Mouse (Mus musculus): Measurements from ENCODE around the gene Sugp2. TPM values are rescaled to one million over a fixed set of nuclear protein-coding genes. Genes with fewer than 3 reads are reported as not detected.

Gene Sugp2
- polyA plus RNA-seq (2015; fragmentation: Nextera tagmentation; extraction: Ambion mirVana): 77.3 and 80.5 TPM in 2 replicates

- peaks cover 46% of the 10 kb centered on the region for H3K36me3 ChIP-seq
- ATAC-seq (ENCODE audit: low FRiP score): peak; percentile 96
Observed at GRCm38 (mm10) chr8:70234080-70234780, at the start of gene Sugp2, which contains the start of gene Armc6. Gene Sugp2, plus strand, starts transcription at chr8:70234226. Gene Armc6, minus strand, starts transcription at chr8:70234466.

GRCm38 (mm10) chr8:70188707-70189106, 45.3 kb upstream of the Sugp2 start:
- 78% methylated on average over 7 of the region's 7 CpGs for WGBS
- Histone ChIP-seq H3K4me2 (no peak overlapping the region), H3K4me1 (no peaks in the 10 kb centered on the region), H3K27me3 (replicated peaks) (no peaks in the 10 kb centered on the region), H3K9ac (replicated peaks) (no peak overlapping the region), H3K9me3 (replicated peaks) (no peaks in the 10 kb centered on the region), H3K36me3 (peaks cover 42% of the 10 kb centered on the region), H3K4me3 (replicated peaks) (no peak overlapping the region), H3K27ac (replicated peaks) (no peak overlapping the region)
- no peak for ATAC-seq (ENCODE audit: low FRiP score)

More at GRCm38 (mm10) chr8:70234080-70234780, at the start of gene Sugp2, which contains the start of gene Armc6:
- Histone ChIP-seq H3K27me3 (replicated peaks) (no peaks in the 10 kb centered on the region), H3K9ac (replicated peaks) (peak within 1 kb of the TSS; percentile 92), H3K4me1 (peaks cover 44% of the 10 kb centered on the region), H3K27ac (replicated peaks) (peak within 1 kb of the TSS; percentile 98), H3K4me2 (peak within 1 kb of the TSS; percentile 86), H3K4me3 (replicated peaks) (peak within 1 kb of the TSS; percentile 94), H3K9me3 (replicated peaks) (no peaks in the 10 kb centered on the region)
- under 1% methylated on average over 65 of the region's 67 CpGs for WGBS

GRCm38 (mm10) chr8:70193238-70193637, 40.8 kb upstream of the Sugp2 start:
- WGBS: 54% methylated on average over 5 of the region's 5 CpGs
- no peaks in the 10 kb centered on the region for H3K27me3 ChIP-seq (replicated peaks)
- H3K36me3 ChIP-seq: peaks cover 32% of the 10 kb centered on the region
- H3K4me1 ChIP-seq: peaks cover 5% of the 10 kb centered on the region; the same call in 1 of the 2 replicates
- no peak overlapping the region for H3K4me2 ChIP-seq
- no peak overlapping the region for H3K9ac ChIP-seq (replicated peaks)
- H3K27ac ChIP-seq (replicated peaks): no peak overlapping the region
- H3K4me3 ChIP-seq (replicated peaks): no peak overlapping the region
- ATAC-seq (ENCODE audit: low FRiP score): no peak
- no peaks in the 10 kb centered on the region for H3K9me3 ChIP-seq (replicated peaks)

GRCm38 (mm10) chr8:70194191-70194590, 39.8 kb upstream of the Sugp2 start:
- peaks cover 25% of the 10 kb centered on the region for H3K36me3 ChIP-seq
- no peak for ATAC-seq (ENCODE audit: low FRiP score)
- H3K4me3 ChIP-seq (replicated peaks): no peak overlapping the region
- no peak overlapping the region for H3K4me2 ChIP-seq
- H3K4me1 ChIP-seq: peaks cover 5% of the 10 kb centered on the region; the same call in 1 of the 2 replicates
- no peak overlapping the region for H3K9ac ChIP-seq (replicated peaks)
- H3K27me3 ChIP-seq (replicated peaks): no peaks in the 10 kb centered on the region
- no peak overlapping the region for H3K27ac ChIP-seq (replicated peaks)
- H3K9me3 ChIP-seq (replicated peaks): no peaks in the 10 kb centered on the region
- 83% methylated on average over 3 of the region's 3 CpGs for WGBS

GRCm38 (mm10) chr8:70195762-70196161, 38.3 kb upstream of the Sugp2 start:
- no peak for ATAC-seq (ENCODE audit: low FRiP score)

GRCm38 (mm10) chr8:70197603-70198002, 36.4 kb upstream of the Sugp2 start:
- Histone ChIP-seq H3K9ac (replicated peaks) (no peak overlapping the region), H3K27me3 (replicated peaks) (no peaks in the 10 kb centered on the region), H3K27ac (replicated peaks) (no peak overlapping the region), H3K4me3 (replicated peaks) (no peak overlapping the region), H3K4me1 (peaks cover 9% of the 10 kb centered on the region; the same call in 1 of the 2 replicates), H3K36me3 (peaks cover 4% of the 10 kb centered on the region), H3K4me2 (no peak overlapping the region), H3K9me3 (replicated peaks) (no peaks in the 10 kb centered on the region)
- no peak for ATAC-seq (ENCODE audit: low FRiP score)
- WGBS: 48% methylated on average over 7 of the region's 7 CpGs

More at GRCm38 (mm10) chr8:70195762-70196161, 38.3 kb upstream of the Sugp2 start:
- Histone ChIP-seq H3K4me3 (replicated peaks) (no peak overlapping the region), H3K36me3 (peaks cover 15% of the 10 kb centered on the region), H3K9me3 (replicated peaks) (no peaks in the 10 kb centered on the region), H3K27ac (replicated peaks) (no peak overlapping the region), H3K4me1 (peaks cover 9% of the 10 kb centered on the region; the same call in 1 of the 2 replicates), H3K9ac (replicated peaks) (no peak overlapping the region), H3K27me3 (replicated peaks) (no peaks in the 10 kb centered on the region), H3K4me2 (no peak overlapping the region)
- WGBS: 80% methylated on average over 2 of the region's 2 CpGs

- 77% methylated on average over 5 of the region's 5 CpGs for WGBS
- Histone ChIP-seq H3K9me3 (replicated peaks) (no peaks in the 10 kb centered on the region), H3K27me3 (replicated peaks) (no peaks in the 10 kb centered on the region), H3K4me1 (peaks cover 9% of the 10 kb centered on the region; the same call in 1 of the 2 replicates), H3K36me3 (no peaks in the 10 kb centered on the region), H3K9ac (replicated peaks) (no peak overlapping the region), H3K4me3 (replicated peaks) (no peak overlapping the region), H3K27ac (replicated peaks) (no peak overlapping the region), H3K4me2 (no peak overlapping the region)
- no peak; the same call in 1 of the 2 replicates for ATAC-seq (ENCODE audit: low FRiP score)
Observed at GRCm38 (mm10) chr8:70200098-70200681, 33.8 kb upstream of the Sugp2 start.

- Histone ChIP-seq H3K27ac (replicated peaks) (no peak overlapping the region), H3K4me3 (replicated peaks) (no peak overlapping the region), H3K36me3 (no peaks in the 10 kb centered on the region), H3K9me3 (replicated peaks) (no peaks in the 10 kb centered on the region), H3K4me1 (peaks cover 9% of the 10 kb centered on the region; the same call in 1 of the 2 replicates), H3K4me2 (no peak overlapping the region), H3K9ac (replicated peaks) (no peak overlapping the region), H3K27me3 (replicated peaks) (no peaks in the 10 kb centered on the region)
- 87% methylated on average over 3 of the region's 3 CpGs for WGBS
- ATAC-seq (ENCODE audit: low FRiP score): no peak
Observed at GRCm38 (mm10) chr8:70201417-70201816, 32.6 kb upstream of the Sugp2 start.

GRCm38 (mm10) chr8:70203072-70203471, 31.0 kb upstream of the Sugp2 start:
- Histone ChIP-seq H3K4me2 (no peak overlapping the region), H3K9ac (replicated peaks) (no peak overlapping the region), H3K36me3 (no peaks in the 10 kb centered on the region), H3K9me3 (replicated peaks) (no peaks in the 10 kb centered on the region), H3K27me3 (replicated peaks) (no peaks in the 10 kb centered on the region), H3K4me1 (peaks cover 6% of the 10 kb centered on the region; the same call in 1 of the 2 replicates), H3K27ac (replicated peaks) (no peak overlapping the region), H3K4me3 (replicated peaks) (no peak overlapping the region)
- no peak for ATAC-seq (ENCODE audit: low FRiP score)
- 70% methylated on average over 4 of the region's 4 CpGs for WGBS

- WGBS: 69% methylated on average over 1 of the region's 1 CpGs
- no peak for ATAC-seq (ENCODE audit: low FRiP score)
- H3K36me3 ChIP-seq: no peaks in the 10 kb centered on the region
- no peak overlapping the region for H3K4me2 ChIP-seq
- H3K9ac ChIP-seq (replicated peaks): no peak overlapping the region
- H3K27me3 ChIP-seq (replicated peaks): no peaks in the 10 kb centered on the region
- peaks cover 5% of the 10 kb centered on the region; the same call in 1 of the 2 replicates for H3K4me1 ChIP-seq
- no peak overlapping the region for H3K27ac ChIP-seq (replicated peaks)
- no peaks in the 10 kb centered on the region for H3K9me3 ChIP-seq (replicated peaks)
- no peak overlapping the region for H3K4me3 ChIP-seq (replicated peaks)
Observed at GRCm38 (mm10) chr8:70204757-70205156, 29.3 kb upstream of the Sugp2 start.

GRCm38 (mm10) chr8:70208130-70208529, 25.9 kb upstream of the Sugp2 start:
- Histone ChIP-seq H3K4me3 (replicated peaks) (no peak overlapping the region), H3K4me2 (no peak overlapping the region), H3K36me3 (no peaks in the 10 kb centered on the region), H3K4me1 (peaks cover 22% of the 10 kb centered on the region), H3K9ac (replicated peaks) (no peak overlapping the region), H3K27me3 (replicated peaks) (0 out of 2 replicates have a peak, but pooled peaks cover 6% of the 10 kb centered on the region), H3K27ac (replicated peaks) (no peak overlapping the region), H3K9me3 (replicated peaks) (no peaks in the 10 kb centered on the region)
- WGBS: 53% methylated on average over 1 of the region's 1 CpGs
- ATAC-seq (ENCODE audit: low FRiP score): no peak

- H3K4me3 ChIP-seq (replicated peaks): no peak overlapping the region
- H3K27me3 ChIP-seq (replicated peaks): 0 out of 2 replicates have a peak, but pooled peaks cover 6% of the 10 kb centered on the region
- no peak for ATAC-seq (ENCODE audit: low FRiP score)
- peak overlapping the region; percentile 86 for H3K4me2 ChIP-seq
- WGBS: 37% methylated on average over 8 of the region's 8 CpGs
- peaks cover 24% of the 10 kb centered on the region for H3K4me1 ChIP-seq
- H3K36me3 ChIP-seq: no peaks in the 10 kb centered on the region
- no peaks in the 10 kb centered on the region for H3K9me3 ChIP-seq (replicated peaks)
- H3K27ac ChIP-seq (replicated peaks): no peak overlapping the region
- H3K9ac ChIP-seq (replicated peaks): 0 out of 2 replicates have a peak overlapping the region, but pooled peaks have one; percentile 67
Observed at GRCm38 (mm10) chr8:70210538-70210937, 23.5 kb upstream of the Sugp2 start.

Measured in neural tube, embryonic 15.5 days (tissue).